Mouse (Mus musculus): ENCODE measurements around the gene Ccdc190.

DNA sequence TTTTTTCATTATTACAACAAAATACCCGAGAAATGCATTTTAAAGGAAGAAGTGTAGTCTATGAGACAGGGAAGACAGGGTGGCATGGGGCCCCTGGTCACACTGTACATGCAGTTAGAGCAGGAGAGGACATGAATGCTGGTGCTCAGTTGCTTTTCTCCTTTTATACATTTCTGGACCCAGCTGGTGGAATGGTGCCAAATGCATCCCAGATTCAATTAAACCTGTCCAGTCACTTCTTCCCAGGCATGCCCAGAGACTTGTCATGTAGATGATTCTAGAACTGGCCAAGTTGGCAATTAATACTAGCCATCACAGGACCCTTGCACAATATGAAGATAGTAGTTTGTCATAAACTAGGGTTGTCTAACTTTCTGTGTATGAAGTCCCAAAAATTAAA lies 30.5 kb upstream of the Ccdc190 start:
- no peak for TF ChIP-seq CTCF (IDR thresholded peaks at IDR 0.05; ENCODE audit: extremely low read depth, insufficient read length, insufficient replicate concordance, low read depth, low read length)
- no peak for TF ChIP-seq POLR2A (IDR thresholded peaks at IDR 0.05; ENCODE audit: low read depth, low read length)
